Mouse (Mus musculus) brain, adult 2 months (tissue): ENCODE results near the gene Vdr.

Source experiments
- DNase-seq: peaks from one replicate; pipeline ENCODE4 v3.0.0; 2011; ENCODE audit warnings: low read depth, low spot score

Gene Vdr

DNA sequence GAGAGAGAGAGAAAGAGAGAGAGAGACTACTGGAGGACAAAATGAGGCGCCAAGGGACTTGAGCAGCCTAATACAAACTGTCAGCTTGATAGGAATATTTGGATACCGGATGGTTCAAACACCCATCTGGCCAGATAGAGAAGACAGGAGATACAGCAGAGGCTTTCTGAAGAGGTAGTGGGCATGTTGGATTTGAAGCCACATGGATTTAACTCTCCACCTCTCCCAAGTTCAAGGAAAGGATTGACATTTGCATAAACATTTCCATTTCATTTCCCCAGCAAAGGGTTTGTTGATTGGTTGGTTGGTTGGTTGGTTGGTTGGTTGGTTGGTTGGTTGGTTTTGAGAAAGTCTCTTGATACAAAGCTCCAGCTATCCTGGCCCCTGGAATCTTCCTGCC, 62.6 kb downstream of the Vdr start:
- no peak for DNase-seq

DNA sequence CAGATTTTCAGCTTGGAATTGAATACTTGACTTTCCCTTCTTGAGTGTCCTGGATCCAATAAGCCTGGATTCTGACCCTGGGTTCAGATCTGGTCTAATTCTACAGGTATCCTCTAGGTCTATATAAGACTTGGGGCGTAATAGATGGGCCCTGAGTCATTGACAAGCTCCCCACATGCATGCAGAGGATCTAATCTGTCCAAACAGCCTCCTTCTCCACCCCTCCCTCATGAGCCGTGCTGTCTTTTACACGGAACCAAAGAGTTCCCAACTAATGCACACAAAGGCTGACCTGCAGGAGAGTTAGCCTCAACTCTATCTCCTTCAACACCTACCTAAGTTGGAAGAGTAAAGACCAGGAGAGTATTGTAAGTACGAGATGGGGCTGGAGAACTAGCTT, 63.1 kb downstream of the Vdr start:
- no peak for DNase-seq

DNA sequence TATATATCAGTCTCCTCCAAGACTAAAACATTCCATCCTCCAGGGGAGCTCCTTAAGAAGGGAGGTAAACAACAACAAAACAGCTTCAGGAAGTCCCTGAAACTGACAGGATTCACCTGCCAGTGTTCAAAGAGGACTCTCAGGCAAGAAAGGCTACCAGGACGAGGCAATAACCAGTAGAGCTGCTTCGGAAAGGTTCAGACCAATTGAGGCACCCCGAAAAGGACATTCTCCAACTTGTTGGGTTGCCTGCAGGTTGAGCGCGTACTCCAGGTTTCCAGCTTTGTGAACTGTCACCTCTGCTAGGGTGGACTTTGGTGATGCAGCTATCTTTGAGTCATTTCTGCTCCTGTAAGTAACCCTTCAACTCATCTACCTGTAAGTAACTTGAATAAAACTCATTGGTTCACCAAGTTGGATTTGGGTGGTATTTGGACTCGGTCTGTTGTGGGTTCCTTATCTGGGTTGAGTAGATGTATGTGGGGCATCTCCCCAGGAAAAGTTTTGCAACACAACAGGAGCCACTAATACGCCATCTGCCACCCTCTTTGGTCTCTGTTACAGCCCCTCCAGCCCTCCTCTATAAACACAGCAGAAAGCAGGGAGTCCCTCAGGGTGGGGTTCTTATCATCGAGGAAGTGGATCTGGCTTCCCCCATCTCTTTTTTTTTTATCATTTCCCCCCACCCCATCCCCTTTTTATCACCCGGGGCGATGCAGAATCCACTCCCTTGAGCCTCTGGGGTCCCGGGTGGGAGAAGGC, 64.1 kb downstream of the Vdr start:
- no peak for DNase-seq

DNA sequence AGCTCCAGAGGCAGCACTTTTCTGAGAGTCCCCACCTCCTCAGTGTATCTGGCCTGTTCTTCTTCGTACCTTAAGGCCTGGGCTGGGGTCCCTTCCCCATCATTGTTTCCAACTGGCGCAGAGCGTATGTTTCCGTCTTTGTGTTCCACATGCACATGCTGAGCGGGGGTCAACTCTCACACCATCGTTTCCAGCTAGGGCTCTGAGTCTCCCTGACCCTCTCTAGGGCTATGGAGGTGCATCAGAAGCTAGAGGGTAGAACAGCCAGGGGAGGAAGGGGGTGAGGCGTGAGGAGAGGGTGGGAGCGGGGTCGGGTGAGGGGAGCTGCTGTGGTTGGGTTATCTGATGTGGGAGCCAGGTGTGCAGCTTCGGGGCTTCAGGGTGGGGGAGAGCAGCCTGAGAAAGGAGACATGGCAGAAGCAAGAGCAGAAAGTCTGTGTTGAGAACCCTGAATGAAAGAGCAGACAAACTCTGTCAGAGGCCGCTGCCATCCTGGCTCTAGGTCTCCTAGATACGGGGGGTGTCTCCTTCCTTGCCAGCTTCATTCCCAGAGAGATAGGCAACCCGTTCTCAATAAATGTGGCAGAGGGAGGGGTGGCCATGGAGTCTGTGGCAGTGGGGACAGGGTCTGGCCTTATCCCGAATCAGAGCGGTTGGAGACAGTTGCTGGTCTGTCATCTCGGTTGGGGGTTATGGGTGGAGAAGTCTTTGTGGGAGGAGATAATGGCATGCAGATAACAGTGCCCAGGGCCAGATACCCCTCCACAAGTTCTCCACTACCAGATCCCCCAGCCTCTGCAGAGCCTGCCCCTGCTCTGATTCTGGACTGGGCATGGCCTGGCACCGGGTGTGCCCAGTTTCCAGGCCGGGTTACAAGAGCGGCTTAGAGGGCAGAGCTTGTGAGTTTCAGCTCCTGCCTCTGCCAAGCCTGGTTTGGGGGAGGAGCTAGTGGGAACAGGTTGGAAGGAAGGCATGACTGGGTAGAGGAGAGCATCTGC, 66.1 kb downstream of the Vdr start, which contains the start of gene Hdac7:
Gene Hdac7 (minus strand): TSS at position 466 of the 998 bp plus-strand sequence.
- peak; percentile 8 for DNase-seq

DNA sequence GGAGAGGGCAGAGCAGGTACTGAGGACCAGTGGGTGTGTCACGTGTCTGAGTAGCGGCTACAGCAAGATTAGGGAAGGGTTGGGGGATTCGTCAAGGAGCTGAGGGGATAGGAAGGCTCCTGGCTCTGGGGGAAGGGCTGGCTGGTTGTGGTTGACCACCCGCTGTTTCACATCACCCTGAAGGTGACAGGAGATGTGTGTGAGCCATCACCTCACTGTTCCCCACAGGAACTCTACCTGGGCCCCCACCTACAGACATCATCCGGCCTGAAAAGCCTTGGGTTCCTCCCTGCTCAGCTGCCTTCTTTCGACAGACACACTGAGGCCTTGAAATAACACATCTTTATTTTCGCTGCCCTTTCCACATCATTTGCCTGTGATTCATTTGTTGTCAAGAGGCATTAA, 67.2 kb downstream of the Vdr start:
- DNase-seq: no peak

DNA sequence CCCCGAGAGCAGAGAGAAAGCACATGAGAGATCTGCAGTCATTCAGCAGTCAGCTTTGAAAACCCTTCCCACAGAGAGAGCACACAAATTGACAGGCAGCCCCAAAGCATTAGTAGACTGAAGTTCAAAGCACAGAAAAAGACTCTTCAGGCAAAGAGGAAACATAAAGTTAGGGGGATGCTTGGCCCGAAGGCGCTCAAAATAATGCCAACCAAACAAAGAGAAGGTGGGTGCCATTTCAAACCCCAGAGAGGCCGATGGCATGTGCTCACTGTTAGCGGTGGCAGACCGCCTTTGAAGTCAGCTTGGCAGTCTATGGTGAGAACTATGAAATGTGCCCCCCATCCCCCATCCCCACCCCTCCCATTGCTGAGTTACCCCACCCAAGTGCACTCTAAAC, 68.4 kb downstream of the Vdr start:
- DNase-seq: no peak

DNA sequence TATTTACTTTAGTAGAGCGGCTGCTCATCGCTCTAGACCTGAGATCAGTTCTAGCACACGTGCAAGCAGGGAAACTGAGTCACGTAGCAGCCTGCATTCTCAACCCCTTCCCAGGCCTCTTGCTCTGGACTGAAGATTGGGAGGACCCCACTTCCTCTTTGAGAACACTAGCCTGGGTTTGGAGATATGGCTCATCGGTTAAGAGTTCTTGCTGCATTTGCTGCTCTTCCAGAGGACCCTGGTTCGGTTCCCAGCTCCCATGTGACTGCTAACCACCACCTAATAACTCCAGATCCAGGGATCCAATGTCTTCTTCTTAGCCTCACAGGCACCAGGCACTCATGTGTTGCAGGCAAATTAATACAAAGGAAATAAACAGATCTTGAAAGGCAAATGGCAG, 69.0 kb downstream of the Vdr start:
- DNase-seq: no peak

DNA sequence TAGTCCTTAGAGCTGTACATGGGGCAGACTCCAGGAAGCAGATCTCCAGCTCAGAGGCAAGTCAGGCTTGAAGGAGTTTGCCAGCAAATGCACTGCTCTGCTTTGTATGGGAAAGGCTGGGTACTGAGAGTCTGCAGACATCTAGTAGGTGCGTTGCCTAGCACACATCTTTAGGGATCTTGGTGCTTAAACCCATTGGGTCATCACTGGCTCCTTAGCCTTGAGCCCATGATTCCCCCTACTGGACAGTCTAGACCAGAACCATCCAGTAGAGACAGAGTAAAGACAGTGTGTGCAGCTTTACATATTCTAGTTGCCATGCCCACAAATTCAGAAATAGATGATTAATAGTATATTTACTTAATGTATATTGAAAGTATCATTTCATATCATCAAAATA, 69.6 kb downstream of the Vdr start:
- peak; percentile 48 for DNase-seq

DNA sequence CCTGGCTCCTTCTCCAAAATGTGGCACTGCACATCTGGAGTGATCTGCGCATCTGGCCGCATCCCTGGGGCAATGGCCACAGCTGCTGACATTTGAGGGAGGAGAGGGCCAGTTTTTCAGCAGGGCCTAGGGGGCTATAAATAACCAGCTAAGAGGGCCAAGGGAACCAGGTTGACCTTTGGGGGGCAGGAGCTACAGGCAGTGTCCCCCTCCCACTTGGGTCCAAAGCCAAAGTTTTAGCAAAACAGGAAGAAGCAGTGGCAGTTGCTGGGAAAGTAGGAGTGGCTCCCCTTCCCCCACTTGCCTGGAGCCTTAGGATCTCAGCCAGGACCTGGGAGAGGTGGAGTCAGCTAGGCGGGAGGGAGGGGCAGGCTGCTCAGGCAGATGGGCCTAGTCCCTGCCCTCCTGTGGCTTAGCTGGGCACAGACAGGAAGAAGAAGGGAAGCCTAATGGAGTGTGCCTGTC, 70.4 kb downstream of the Vdr start:
- DNase-seq: peak; percentile 13

DNA sequence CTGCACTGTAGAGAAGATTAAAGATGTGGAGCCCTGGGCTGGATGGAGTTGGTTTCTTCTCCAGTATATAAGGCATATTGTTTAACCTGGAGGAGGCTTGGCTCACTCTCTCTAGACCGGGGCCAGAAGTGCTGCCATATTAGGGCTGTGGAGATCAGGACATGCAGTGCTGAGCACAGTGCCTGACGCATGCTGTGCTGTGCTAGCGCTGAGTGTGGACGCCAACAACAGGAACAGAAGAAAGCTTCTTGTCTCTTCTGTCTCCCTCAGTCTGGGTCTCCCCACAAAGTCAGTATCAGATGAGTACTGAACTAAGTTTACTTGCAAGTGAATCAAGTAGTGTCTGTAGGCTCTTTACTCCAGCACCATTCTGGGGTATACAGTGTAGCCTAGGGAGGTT, 71.0 kb downstream of the Vdr start:
- no peak for DNase-seq

DNA sequence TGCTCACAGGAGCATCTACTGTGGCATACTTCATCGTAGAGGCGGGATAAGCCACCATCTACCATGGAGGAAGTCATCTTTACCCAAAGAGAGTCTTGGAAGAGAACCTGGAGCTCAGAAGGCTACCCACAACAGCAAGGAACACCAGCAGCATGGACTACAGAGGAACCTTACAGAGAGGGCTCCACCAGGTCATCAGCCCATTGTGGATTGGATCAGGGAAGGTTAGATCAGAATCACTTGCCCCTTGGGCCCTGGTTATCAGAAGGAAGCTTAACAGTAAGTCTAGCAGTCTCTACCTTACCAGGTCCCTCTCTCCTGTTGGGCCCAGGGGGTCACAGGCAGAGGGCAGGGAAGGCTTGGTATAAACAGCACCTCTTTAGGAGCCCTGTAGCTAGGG, 71.4 kb downstream of the Vdr start:
- no peak for DNase-seq

DNA sequence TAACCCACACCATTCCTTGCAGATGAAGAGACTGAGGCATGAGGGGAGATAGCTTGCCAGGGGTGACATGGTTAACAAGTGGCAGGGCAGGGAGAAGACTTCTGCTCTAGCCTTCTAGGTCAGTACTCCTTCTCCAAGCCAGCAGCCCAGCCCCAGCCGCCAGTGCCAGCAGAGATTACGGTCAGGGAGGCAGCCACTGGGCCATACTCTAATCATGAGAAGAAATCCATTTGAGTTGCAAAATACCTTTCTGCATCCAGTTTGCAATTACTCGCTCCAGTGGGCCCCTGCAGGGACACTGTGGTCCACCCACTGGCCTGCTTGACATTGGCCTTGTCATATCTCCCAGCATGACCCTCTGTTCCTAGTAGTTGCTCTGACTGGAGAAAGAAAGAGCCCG, 72.0 kb downstream of the Vdr start:
- no peak for DNase-seq

DNA sequence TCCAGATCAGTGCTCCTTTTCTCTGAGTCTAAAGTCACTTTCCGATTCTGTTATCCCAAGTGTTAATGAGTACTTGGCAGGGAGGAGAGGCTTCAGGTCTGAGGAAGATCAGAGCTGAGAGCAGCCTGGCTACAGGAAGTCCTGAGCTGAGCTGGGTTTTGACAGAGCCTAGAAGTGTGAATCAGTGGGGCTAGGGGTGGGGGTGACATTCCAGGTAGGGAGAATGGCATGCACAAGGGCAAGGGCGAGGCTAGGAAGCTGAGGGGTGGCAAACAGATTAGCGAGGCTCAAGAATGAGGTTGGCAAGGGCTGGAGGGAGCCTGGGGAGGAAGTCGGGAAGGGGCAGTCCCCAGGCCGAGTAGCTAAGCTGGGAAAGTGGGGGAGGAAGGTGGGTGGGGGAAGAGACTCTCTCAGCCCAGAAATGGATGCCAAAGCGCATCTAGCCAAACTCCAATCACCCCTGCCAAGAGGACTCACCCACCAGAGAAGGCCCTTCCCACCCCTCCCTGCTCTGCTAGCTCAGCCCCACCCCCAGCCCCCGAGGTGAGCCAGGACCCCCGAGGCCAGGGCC, 72.9 kb downstream of the Vdr start:
- DNase-seq: no peak

DNA sequence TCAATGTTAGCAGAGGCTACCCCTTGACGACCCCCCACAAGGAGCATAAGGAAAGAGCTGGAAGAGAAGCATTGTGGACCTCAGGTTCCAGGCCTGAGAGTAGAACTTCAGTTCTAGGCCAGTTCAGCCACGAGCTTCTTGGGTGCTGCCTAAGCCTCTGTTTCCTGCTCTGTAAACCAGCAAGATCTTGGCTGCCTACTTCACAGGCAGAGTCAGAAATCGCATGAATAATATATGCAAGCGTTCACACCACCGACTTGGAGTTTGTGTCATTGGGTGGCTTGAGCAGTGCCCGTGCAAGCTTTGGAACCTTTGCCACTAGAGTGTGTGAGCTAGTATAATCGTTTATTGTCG, 73.6 kb downstream of the Vdr start:
- no peak for DNase-seq

DNA sequence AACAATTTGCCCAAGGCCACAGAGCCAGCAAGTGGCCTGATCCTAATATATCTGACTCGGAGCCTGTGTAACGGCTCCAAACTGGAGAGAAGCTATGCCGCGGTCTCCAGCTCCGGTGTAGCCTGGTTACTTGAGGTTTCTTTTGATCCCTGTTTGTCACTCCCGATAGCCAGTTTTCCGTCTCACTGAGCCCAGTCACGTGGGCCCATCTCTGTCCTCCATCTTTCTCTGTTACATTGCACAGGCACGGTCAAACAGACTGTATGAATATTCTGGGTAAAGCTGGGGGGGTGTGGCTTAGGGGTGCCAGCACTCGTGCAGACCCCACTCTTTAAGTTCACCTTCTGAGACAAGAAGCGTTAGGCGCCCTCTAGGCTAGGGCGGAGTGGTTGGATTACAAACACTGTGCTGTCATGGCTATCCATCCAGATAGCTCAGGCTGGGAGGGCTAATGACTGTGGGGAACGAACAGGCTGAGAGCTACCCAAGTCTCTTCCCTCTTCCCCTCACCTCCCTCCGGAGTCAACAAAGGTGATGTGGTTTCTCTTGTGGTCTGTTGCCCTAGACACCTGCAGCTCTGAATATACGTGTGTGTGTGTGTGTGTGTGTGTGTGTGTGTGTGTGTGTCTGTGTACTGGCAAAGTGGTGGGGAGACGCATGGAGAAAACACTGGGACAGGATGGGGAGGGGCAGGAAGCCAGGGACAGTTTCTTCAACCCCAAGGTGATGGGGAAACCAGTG, 74.1 kb downstream of the Vdr start:
- DNase-seq: no peak

DNA sequence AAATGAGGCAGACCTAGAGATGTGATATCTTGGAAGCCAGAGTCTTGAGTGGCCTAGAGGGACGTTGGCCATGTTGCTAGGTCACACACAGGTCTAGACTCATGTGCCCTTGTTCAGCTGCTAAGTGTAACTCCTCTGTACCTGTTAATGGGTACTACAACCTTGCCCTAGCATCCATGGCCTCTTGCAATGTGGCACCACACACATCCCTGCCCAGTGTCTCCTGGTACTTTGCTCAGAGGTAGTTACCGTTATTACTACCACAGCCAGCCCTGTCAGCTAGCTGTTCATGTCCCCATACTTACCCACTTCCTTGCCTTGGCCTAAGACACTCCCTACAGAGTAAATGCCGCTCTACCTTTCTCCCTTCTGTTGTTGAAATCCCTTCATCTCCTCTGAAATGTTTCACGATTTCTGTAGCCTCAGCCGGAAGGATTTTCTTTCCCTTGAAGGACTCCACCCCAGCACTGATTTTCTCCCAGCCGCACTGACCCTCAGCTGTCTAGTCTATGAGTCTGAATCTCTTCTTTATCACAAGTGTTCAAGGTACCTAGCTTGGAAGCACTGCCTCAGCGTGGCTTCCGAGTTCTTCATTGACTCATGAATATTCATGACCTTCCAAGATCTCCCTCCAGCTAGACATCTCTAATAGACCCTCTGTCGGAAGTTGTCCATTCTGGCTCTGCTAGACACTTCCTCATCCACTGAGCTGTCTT, 77.5 kb downstream of the Vdr start:
- no peak for DNase-seq

DNA sequence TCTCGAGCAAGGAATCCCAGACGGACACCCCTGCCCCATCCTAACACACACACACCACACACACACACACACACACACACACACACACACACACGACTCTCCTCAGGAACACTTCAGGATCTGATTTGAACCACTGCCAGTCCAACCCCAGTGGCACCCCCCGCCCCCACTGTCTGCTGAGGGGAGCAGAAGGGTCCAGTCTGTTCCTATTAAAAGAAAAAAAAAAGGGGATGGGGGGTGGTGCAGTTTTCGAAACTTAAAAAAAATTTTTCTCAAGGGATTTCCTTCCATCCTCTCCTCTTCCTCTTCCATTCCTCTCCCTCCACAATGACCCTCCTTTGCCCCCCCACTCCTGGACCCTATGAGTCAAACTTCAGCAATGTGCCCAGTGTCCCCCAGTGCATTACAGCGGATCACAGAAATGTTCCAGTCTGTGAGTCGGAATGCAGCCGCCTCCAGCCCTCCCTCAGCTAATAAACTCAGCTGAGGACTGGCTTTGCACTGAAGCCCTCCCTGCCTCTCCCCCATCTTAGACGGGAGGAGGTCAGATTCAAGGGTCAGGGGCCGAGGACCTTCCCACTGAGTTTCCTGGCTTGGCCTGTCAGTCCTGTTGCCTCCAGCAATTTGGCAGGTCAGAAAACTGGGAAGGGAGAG, 78.3 kb downstream of the Vdr start:
- no peak for DNase-seq

DNA sequence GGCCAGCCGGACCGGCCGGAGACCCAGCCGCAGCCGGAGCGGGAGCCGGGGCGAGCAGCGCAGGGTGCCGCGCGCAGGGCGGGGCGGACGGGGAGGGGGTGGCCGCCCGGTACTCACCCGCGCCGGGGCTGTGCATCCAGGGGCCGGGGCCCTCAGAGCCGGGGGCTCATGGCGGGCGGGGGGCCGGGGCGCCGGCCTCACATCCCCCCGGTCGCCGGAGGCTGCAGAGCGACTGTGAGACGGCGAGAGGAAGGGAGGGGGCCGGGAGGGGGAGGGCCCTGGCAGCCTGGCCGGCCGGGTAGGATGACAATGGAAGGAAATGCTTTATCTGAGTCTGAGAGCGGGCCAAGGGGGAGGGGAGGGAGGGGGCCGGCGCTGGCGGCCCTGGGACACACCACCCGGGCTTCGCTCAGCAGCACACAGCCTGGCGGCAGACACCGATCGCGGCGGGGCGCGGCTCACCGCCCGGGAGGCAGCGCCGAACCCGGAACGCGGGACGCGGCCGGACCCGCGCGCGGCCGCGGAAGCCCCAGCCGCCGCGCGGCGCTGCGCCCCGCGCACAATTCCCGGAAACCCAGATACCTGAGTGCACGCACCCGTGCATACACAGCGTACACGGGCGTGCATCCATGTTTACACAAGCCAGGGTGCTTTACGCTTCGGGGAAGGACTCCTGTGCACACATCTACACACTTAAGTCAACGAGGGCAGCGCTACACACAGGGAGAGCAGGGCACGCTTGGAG, 79.0 kb downstream of the Vdr start:
- DNase-seq: peak; percentile 87

DNA sequence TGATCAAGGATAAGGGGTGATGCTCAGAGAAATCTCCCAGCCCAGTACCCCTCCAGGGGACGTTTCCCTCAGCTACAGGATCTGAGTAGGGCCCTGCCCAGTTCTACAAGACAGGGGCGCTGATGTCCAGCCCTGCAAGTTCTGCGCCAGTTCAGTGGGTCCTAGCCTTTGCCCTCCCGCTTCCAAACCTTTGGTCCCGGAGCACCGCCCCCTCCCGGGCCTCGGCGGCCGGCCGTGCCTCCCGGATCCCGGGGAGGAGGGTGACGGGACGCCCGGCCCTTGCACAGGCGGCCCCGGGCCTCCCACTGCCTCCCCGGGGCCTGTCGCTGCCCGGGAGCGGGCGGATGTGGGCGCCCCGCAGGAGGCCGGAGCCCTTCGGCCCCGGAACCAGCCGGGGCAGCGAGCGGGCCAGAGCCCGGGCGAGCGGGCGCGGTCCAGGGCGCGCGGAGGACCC, 79.6 kb downstream of the Vdr start:
- DNase-seq: no peak
